Mouse (Mus musculus) ovary, postnatal 36 days (tissue): ENCODE results near the gene Apopt1.

ENCODE experiments used
- DNase-seq: peaks from one replicate; pipeline ENCODE4 v3.0.0; 2022; ENCODE audit warnings: low spot score, mixed read lengths

Apopt1 gene

GRCm38 (mm10) chr12:111774845-111775244 is 61.8 kb downstream of the Apopt1 start:
- no peak for DNase-seq

DNA sequence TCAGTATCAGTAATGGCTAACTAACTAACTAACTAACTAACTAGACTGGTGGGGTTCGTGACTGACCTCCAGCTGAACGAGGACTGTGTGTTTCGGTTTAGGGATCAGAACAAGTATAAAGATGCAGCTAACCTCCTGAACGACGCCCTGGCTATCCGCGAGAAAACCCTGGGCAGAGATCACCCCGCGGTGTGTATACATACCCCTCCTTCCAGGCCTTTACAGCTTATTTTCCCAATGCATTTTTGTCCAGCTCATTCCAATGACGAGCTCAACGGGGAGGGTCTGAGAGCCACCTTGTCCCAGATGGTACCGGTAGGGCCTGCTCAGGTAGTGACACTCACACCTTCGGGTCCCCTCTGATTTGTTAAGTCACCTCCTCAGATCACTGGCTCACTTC is 64.9 kb downstream of the Apopt1 start:
- no peak for DNase-seq

DNA sequence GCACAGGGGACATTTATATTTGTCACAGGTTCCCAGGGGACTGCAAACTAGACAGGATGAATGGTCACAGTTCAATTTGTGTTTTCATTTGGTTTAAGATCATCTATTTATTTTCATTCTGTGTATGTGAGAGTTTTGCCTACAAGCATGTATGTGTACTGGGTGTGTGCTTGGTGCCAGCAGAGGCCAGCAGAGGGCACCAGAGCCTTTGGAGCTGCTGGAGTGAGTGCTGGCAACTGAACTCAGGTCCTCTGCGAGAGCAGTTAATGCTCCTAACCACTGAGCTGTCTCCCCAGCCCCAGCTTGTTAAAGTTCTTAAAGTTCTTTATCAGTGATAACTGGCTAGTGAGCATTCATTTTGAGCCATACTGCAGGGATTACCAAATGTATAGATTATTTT is 66.5 kb downstream of the Apopt1 start:
- DNase-seq: no peak

DNA sequence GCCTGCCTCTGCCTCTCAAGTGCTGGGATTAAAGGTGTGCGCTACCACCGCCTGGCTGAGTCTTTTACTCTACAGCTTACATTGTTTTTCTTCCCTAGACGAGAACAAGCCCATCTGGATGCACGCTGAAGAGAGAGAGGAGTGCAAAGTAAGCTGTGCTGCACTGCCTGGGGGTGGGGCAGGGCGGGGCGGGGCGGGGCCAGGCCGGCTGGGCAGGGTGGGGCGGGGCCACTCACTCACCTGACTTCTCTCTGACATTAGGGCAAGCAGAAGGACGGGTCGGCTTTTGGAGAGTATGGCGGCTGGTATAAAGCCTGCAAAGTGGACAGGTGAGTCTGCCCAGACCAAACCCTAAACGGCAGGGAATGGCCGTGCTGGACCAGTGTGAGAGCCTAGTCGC is 72.1 kb downstream of the Apopt1 start:
- DNase-seq: no peak

GRCm38 (mm10) chr12:111787015-111787414 is 74.0 kb downstream of the Apopt1 start:
- no peak for DNase-seq

GRCm38 (mm10) chr12:111790090-111790489 is 77.0 kb downstream of the Apopt1 start:
- no peak for DNase-seq

GRCm38 (mm10) chr12:111790631-111791030 is 77.6 kb downstream of the Apopt1 start:
- DNase-seq: no peak

DNA sequence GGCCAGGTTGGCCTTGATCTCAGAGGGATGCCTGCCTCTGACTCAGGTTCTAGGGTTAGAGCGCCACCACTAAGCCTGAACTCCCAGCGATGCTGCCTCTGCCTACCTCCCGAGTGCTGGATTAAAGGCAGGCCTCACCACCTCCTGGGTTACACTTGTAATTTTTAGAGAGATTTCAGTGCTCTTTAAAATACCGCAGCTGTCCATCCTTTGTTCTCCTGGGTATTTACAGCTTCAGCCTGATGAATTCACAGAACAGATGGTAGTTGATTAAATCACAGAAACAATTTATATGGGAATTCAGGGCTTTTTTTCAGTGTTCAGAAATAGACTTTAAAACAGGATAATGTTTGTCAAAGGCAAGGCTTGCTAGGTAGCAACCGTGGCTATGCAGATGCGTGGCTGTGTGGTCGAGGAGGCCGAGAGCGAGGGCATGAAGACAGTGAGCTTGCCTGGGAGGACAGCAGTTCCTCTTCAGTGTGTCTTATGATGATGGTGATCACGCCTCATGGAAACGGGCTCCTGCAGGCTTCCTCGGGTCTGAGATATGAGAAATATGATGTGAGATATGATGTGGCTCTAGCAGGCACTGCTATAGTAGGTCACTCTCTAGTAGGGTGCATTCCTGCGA is 78.5 kb downstream of the Apopt1 start:
- DNase-seq: no peak

- DNase-seq: peak; percentile 46
Measured at GRCm38 (mm10) chr12:111794102-111794501, 81.0 kb downstream of the Apopt1 start.

- no peak for DNase-seq
Measured at GRCm38 (mm10) chr12:111794526-111795179, 81.6 kb downstream of the Apopt1 start.

- no peak for DNase-seq
Measured at GRCm38 (mm10) chr12:111795180-111795895, 82.3 kb downstream of the Apopt1 start.

- no peak for DNase-seq
Measured at GRCm38 (mm10) chr12:111797251-111797650, 84.2 kb downstream of the Apopt1 start.

DNA sequence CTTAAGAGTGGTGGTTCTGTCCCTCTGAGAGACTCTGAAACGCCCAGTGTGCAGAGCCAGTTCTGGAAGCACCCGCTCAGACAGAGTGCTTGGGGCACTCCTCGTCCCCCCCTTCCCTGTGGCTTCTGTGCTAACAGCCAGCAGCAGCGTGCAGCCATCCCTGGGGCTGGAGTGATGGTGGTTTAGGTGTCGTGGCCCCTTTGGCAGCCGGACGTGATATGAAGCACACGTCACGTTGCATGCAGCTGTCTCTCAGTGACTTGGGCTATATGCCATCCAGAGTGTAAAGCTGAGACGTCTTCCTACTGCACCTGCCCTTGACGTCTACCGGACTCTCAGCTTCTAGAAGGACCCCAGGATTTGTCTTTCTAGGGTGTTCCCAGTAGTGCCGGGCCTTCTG is 85.4 kb downstream of the Apopt1 start:
- DNase-seq: no peak

- no peak for DNase-seq
Measured at GRCm38 (mm10) chr12:111800459-111801183, 87.6 kb downstream of the Apopt1 start.

DNA sequence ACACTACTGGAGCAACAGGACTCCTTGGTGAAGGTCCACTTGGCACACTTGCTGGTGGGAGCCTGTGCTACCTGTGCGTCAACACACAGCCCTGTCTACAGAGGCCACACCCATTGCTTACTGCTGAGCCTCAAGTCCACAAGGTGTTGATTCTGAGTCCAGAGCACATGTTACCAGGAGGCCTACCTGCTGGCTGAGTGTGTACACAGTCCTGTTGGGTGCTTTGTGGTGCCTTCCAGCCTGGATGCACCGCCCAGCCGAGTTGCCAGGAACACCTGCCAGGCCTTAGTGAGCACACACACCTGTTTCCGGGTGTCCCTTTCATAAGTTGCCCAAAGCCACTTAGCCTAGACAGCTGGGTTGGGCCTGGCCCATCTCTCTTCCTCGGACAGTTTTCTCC is 90.5 kb downstream of the Apopt1 start:
- DNase-seq: no peak
